Mouse (Mus musculus) cerebellum, adult 9-11 months (tissue): Measurements from ENCODE around the gene A4gnt.

Experiments
- DNase-seq: peaks from one replicate; pipeline ENCODE4 v3.0.0; 2022

Gene A4gnt

DNA sequence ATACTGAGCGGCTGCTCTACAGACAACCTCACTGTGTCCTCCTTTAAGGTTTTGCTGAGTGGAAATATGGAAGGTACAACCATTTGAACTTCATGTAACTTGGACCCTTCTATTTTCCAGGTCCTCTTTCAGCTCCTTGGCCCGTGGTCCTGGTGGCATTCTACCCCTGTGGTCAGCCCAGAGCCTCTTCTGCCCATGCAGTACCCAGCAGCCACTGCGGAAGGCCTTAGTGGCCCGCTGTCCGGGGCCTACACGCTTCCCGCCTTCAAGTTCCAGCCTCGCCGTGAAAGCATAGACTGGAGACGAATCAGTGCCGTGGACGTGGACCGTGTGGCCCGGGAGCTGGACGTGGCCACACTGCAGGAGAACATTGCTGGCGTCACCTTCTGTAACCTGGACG lies 24.9 kb downstream of the A4gnt start:
- DNase-seq = no peak

DNA sequence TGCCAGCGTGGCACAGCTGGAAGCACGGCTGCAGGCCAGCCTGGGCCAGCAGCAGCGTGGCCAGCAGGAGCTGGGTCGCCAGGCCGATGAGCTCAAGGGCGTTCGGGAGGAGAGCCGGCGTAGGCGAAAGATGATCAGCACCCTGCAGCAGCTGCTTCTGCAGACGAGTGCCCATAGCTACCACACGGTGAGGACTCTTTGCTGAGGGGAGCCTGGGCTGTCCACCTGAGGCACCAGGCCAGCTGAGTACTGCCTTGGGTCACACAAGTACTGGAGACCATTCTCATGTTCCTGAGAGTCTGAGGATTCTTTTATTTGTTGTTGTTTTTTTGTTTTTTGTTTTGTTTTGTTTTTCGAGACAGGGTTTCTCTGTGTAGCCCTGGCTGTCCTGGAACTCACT lies 25.4 kb downstream of the A4gnt start:
- DNase-seq = no peak

DNA sequence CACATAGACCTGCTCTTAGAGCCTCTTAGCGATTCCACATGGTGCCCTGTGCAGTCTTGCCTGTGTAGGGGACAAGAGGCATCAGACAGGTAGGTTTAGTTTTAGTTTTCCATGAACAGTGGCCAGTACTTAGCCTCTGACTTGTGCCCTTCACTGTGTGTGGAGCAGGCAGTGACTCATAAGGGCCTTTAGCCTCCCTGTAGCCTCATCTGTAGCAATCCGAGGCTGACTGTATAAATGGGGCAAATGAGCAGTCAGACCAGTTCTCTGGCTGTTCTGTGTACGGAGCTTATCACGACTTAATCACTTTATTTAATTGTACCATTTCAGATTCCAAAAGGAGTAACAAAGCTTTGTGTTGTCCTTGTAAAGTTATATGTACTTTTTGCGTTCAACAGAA lies 27.7 kb downstream of the A4gnt start:
- DNase-seq = no peak

DNA sequence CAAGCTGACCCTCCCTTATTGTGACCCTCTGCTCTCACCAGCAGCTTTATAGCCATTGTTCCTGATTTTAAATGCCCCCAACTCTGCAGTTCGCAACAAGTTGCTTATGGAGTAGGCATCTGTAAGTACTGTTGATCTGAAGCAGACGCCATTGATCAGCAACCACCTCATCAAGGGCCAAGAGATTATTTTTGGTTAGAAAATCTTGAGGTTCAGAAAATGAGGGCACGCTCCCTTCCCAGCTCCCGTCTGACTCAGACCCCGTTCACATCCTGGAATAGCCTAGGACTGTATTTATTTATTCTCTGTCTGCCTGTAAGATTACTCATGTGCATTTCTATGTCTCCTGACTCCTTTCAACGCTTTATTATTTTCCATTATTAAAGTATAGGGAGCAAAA lies 33.1 kb downstream of the A4gnt start:
- no peak for DNase-seq

DNA sequence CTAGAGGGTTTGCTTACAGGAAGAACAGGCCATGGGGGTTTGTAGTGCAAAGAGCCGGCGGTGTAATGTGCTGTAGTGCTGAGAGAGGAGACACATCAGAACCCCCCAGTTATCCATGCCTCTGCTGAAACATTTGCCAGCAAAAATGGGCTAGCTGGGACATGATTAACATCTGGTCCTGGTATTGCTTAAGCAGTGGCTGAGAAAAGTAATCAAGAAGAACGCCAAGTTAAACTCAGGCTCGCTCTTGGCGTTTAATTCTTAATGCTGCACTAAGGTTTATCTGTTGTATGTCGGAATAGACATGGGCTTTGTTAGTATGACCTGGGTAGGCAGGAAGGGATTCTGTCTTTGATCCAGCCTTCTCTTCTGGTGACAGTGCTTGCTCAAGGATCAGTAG lies 33.8 kb downstream of the A4gnt start:
- DNase-seq = no peak

DNA sequence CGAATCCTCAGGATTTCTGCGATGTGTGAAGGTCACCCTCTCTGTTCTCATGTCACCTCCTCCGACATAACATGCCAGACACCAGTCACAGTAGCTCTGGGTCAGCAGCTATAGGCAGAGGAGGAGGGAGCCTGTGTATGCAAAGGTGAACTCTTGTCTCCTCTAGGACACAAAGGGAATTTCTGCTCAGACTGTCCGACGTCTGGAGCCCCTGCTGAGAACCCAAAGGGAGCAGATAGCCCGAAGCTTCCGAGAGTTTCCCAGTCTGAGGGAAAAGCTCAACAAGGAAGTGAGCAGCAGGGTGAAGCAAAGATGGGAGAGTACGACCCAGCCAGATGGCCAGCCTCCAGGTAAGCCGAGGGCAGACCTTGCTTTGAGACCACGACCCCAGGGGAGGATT lies 48.5 kb downstream of the A4gnt start:
- no peak for DNase-seq

DNA sequence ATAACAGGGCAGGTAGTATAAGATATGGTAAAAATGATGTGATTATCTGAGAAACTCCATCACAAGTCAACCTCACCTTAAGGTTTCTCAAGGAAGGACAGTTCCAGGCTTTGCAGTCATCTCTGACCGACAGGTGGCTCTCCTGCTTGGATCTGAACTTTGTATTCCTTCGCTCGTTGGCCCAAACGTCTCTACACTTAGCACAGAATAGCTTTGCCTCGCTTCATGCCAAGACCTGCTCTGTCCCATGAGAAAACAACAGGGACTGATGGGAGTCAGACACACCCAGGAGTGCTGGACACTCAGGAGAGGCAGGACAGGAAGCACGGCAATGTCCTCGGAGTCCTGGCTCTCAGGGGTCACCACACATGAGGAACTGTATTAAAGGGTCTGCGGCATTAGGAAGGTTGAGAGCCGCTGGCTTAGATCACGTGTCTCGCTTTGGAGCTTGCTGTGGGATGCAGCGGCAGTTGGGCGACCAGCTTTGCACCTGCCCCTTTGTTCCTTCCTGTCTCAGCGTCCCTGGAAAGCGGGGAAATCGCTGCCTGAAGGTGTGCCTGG lies 49.4 kb downstream of the A4gnt start:
- no peak for DNase-seq

DNA sequence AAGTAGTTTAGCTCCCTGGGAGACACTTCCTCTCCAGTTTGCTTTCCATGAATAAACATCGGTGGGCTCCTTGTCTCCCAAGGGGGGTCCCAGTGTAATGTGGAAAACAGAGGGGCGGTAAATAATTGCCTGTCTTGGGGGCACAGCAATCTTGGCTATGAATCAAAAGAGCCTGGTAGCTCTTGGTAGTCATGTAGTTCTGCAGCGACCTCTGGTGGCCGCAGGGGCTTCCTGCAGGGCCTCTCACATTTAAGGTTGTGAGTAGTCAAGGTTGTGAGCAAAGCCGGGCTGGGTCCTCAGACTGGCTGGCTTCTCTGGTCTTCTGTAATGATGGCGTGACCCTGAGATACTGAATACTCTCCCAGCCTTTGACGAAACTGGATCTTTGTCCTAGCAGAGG lies 50.1 kb downstream of the A4gnt start:
- DNase-seq = peak; percentile 52

DNA sequence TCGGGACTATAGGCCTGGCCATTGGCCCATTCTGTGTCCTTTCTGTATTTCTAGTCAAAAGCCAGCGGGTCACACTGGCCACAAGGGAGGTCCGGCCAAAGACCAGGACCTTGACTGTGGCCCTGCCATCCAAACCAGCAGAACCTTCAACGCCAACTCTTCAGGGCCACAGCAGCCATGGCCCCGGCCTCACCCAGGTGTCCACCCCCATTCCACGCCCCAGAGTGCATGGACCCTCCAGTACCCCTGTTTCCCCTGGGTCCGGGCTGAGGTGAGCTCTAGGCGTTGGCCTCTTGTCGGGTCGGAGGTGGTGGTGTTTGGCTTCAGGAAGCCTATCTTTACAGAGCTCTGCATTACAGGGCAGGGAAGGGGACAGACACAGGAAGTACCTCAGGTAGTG lies 50.6 kb downstream of the A4gnt start:
- no peak for DNase-seq

DNA sequence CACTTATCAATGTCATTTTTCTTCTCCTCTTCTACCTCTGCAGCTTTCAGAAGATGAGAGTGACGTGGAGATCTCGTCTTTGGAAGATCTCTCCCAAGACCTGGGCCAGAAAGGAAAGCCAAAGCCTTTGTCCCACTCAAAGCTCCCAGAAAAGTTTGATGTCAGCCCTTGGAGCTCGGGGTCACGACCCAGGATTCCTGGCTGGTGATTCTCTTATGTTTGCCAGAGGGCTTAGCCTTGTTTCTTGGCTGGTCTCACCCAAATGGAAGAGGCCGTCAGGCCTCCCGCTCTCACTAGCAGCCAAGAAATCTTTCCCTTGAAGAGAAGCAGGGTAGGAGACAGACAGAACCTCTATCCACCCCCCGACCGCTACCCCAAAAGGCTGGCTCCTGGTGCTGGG lies 55.3 kb downstream of the A4gnt start:
- DNase-seq = no peak

DNA sequence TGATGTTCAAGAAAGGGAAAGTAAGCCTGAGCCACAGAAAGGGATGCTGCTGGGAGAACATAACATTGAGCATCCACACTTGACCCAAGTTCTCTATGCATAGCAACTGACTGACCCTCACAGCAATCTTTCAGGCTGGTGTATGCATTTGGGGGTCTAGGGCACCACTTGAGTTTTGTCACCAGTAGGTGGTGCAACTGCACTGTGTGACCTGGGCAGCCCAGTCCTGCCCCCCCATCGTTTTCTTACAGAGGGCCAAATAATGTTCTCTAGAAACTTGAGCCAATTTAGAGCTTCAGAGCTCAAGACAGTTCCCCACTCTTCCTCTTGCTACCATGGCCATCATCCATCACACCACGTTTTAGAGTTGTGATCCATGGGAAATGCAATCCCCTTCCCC lies 59.3 kb downstream of the A4gnt start:
- DNase-seq = no peak
